Mouse (Mus musculus) layer of hippocampus, adult 18-20 months (tissue): ENCODE results near the gene Apol9b. TPM values are rescaled to one million over a fixed set of nuclear protein-coding genes. Genes with fewer than 3 reads are reported as not detected.

Experiments used
- DNase-seq, 2 experiments: peaks; one replicate each; pipeline ENCODE4 v3.0.0; 2022; ENCODE audit warnings: low spot score in 2 of 2
- total RNA-seq, 2 experiments: library from RNA; stranded (reverse); gene quantifications; 2 replicates each; pipeline ENCODE4 v1.2.3; 2021

Gene Apol9b
- total RNA-seq, 2 experiments from 2014 or later: not detected

DNA sequence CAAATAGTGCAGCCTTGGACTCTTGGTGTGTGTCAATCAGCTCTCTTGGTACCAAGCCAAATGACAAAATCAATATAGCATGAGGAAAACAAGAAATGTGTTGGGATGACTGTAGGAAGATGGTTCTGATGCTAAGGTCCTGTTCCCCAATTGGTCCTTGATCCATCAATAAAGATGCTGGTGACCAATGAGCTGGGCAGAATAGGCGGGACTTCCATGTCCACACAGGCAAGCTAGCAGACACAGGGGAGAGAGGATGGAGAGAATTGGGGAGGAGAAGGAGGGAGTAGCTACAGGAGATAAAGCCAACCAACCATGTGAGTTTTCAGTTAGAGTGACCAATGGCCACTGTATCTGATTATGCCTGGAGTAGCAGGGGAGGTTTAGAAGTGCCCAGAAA lies 17.5 kb downstream of the Apol9b start:
- DNase-seq: no peak

DNA sequence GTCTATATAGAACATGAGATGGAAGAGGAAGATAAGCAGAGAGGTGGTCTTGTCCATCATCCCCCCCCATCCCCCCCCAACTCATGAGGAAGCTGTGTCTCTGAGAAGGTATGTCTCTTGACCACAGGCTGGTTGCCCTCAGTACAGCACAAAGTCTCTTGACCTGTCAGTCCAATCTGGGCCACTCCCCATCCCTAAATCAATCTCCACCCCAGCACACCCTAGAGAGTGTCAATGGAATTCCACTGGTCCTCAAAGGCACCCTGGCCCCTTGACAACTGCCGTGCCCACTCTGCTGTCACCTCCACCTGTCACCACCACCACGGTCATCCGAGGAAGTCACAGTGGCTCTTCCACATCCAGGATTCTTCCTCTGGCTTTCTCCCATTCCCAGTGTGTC lies 19.6 kb downstream of the Apol9b start:
- DNase-seq: no peak

DNA sequence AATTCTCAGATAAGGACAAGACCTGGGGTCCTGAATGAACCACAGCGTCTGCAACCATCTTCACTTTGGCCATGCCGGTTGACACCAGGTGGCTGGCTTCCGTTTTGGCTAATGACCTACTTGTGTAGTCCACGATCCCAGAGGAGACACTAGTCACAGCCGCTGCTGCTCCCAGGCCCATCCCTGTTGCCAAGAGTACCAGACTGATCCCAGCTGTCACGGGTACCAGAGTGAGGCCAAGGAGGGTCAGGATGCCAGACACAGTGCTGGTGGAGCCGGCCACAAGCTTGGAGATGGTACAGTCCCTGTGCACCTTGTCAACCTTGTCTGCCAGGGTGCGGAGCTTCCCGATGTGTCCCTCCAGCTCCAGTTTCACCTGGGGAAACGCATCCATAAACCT lies 20.9 kb downstream of the Apol9b start:
- no peak for DNase-seq

DNA sequence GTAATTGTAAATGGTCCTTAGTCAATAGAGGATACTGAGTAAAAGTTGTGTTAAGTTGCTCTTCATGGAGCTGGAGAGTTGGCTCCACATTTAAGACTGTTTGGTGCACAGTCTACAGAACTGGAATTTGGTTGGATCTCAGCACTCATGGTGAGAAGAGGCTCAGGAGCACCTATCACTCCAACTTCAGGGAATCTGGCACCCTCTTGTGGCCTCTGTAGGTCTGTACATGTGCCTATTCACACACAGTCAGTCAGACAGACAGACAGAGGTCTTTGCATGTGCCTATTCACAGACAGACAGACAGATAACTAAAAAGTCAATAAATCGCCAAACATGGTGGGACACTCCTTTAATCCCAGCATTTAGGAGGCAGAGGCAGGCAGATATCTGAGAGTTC lies 21.6 kb downstream of the Apol9b start:
- DNase-seq: peak in 1 of 2 experiments; percentile 61

DNA sequence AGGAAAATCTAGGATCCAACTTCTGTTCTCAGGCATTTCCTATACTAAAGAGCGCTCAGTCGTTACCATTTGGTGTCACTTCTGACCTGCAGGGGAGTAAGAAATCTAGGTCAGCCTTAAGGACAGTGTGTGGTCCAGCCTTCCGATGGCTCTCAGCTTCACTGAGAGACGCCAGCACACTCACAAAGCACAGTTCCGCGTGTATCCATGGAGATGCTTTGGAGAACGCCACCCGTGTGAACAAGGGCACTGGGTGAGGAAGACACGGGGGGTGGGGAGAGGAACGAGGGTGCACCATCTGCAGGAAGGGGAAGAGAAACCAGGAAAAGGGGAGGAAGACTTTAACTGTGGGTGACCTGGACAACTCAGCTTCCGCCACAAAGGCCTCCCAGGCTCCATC lies 23.6 kb downstream of the Apol9b start:
- no peak for DNase-seq

DNA sequence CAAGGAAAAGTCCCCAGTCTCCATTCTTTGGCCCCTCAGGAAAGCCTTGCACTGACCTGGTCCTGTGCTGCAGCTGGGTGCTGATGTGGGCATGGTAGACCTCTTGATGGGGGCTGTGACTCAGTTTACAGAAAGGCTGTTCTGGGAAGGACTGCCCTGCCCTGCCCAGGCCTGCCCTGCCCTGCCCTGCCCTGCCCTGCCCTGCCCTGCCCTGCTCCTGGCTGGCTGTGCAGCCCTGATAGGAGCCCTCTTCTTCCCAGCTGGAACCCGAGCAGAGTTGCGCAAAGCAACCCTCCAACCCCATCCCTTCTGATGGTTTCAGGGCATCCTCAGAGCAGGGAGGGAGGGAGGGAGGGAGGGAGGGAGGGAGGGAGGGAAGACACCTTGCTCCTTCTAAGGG lies 26.3 kb downstream of the Apol9b start:
- no peak for DNase-seq

DNA sequence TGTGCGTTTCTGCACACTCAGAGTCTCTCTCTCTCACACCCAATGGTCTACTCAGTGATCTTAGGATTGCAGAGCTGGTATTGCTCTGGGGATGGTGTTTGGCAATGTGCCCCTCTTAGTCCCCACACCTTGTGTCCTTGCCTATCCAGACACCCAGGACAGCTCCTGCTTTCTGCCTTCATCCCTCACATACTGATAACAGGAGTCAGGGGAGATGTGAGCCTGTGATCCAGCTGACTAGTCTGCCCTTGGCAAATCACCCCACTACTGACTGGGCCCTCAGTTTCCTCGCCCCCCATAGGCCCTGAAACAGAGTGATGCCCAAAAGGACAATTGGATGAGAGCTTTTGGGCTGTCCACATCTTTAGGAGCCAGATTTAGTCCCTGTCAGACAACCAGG lies 27.2 kb downstream of the Apol9b start:
- DNase-seq: no peak

DNA sequence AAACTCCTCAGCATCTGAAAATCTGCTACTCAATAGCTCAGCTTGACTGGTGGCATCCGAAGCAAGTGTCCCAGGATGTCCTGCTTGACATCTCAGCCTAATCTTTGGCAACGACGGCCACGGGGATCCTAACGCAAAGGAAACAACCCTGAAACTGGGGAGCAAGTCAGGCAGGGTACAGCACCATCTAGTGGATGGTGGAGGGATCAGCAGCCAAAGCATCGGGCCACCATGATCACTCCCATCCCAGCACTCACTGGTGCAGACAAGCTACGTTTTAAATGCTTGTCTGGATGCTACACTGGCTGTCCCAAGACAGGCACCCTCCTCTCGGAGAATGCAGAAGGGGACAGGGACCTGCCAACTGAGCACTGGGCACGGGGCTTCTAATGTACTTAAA lies 28.0 kb downstream of the Apol9b start, which contains the start of gene Apol8:
TSS of gene Apol8 (minus strand) at position 156 of the 400 bp plus-strand sequence.
- DNase-seq: peak in 1 of 2 experiments; percentile 87

DNA sequence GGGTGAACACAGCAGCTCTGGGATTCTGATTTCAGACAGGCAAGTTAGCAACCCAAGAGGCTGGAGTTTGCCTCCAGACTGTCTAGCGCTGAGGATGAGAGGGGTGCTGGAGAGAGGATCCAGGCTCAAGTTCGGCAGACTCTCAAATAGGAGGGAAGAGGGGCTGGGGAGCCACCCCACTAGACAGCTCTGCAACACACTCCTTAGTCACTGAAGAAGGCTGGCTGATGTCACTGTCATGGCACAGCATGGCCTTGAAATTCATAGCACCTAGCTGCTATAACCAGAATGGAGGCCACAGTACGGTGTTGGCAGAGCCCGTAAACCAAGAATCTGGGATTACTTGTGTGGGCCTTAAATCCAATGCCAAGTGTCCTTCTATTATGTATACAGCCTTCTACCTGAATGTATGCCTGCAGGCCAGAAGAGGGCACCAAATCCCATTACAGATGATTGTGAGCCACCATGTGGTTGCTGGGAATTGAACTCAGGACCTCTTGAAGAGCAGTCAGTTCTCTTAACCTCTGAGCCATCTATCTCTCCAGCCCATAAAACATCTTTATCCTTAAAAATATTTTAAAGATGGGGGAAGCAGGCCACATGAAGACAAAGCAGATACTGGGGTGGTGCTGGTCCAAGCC lies 28.9 kb downstream of the Apol9b start:
- DNase-seq: no peak

DNA sequence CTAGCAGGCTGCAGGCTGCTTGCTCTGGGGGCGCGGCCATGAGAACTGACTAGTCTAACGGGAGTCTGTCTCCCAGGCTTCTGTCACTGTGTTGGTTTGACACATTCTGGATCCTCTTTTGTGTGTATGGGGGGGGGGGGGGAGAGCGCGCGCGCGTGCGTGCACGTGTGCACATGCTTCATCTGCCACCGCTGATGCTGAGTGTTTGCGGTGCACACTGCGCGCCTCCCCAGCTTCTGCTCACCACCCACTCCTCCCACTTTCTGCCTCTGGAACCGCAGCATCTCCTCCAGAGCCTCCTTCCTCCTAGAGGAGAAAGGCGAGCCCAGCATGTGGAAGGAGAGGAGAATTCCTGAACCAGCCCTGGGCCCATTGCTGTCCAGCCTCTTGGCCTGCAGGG lies 31.2 kb downstream of the Apol9b start:
- DNase-seq: no peak

DNA sequence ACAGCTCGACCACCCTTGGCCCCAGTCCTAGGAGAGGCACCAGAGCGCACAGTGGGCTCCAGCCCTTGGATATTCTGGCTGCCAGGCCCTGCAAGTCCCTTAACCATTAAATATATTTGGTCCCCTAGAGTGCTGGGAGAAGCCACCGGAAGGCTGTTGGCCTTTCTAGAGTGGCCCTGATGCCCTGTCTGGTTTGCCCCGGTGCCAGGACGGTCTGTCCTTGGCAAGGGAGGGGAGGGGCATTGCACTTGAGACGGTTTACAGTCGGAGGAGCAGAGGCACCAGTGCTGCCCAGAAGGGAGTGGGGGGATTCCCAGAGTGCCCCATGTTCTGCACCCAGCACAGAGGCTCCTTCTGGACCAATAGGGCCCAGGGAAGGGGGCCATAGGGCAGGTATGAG lies 32.2 kb downstream of the Apol9b start:
- no peak for DNase-seq

DNA sequence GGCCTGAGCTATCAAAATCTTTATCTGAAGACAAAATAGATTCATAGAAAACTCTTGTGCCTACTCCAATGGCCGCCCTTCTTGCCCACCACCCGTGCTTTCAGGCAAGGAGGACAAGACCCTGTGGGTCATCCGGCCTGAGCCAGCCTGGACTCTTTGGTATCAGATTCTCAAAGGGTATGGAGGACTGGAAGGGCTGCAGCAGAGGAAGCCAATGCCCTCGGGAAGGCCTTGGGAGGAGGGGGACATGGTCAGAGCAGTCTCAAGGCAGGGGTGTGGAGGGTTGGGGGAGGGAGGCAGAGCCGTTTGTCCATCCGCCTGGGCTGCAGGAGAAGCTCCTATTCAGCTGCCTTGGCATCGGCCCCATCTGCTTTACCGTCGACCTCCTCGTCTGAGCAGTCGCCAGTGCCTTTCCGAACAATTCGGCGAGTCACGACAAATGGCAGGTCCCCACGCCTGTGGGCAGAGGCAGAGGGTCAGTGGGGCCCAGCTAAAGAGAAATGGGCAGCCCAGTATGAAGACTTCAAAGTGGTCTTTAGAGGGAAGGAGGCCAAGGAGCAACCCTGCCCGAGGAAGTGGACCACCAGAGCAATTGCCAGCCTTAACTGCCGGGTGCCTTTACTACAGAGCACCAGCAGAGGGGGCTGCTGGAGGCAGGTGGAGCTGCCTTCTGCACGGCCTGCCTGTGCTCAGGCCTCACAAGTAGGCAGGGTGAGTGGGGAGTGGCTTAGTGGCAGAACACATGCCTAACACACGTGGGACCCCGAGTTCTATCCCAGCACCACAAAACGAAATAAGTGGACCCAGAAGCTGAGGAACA lies 32.9 kb downstream of the Apol9b start:
- peak in 1 of 2 experiments; percentile 55 for DNase-seq

DNA sequence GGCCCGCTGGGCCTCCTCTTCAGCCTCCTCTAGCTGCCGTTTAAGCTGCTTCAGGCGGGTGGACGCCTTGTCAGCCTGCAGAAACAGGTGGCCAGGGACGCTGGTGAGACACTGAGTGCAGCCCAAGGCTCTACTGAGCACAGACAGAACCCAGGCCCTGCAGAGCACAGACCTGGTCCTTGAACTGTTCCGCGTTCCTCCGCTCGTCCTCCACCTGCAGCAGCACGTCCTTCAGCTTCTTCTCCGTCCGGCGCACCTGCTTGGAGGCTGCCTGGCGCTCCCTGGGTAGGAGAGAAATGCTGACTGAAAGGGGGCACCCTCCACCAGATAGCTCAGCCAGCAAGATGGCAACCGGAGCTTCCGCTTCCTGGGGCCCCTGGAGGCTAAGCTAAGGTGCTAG lies 34.2 kb downstream of the Apol9b start:
- DNase-seq: no peak

DNA sequence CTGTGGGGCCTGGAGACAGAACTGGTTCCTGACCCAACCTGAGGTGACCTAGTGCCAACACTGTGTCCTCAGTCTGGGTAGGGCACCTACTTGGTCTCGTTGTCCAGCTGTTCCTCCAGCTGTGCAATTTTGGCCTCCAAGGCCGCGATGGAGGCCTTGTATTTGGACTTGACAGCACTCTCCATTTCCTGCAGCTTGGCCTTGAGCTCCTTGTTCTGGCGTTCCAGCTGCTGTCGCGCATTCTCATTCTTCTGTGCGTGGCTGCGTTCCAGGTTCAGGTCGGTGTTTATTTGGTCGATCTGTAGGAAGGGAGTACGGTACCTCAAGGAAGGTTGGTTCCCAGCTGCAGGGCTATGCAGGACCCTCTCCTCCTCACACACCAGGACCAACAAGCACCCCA lies 34.9 kb downstream of the Apol9b start:
- no peak for DNase-seq

DNA sequence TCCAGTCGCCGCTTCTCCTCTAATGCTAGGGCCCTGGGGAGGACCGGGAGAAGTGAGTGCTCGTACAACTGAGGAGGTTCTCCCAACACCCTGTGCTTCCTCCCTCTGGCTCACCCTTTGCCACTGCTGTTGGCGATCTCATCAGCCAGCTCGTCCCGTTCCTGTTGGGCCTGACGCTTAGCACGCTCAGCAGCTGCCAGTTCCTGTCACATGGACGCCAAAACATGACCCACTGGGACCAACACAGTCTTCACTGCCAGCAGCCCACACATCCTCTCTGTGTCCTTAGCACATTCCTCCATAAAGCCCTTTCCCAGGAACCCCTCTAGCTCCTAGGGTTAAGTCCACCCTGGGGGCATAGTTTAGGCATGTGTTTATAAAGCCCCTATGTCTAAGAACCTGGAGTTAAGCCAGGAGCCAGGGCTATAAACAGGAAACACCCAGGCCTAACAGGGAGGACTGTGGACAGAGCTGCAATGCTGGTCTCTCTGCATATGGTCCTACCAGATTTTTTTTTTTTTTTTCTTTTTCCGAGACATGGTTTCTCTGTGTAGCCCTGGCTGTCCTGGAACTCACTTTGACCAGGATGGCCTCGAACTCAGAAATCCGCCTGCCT lies 35.7 kb downstream of the Apol9b start:
- DNase-seq: no peak

DNA sequence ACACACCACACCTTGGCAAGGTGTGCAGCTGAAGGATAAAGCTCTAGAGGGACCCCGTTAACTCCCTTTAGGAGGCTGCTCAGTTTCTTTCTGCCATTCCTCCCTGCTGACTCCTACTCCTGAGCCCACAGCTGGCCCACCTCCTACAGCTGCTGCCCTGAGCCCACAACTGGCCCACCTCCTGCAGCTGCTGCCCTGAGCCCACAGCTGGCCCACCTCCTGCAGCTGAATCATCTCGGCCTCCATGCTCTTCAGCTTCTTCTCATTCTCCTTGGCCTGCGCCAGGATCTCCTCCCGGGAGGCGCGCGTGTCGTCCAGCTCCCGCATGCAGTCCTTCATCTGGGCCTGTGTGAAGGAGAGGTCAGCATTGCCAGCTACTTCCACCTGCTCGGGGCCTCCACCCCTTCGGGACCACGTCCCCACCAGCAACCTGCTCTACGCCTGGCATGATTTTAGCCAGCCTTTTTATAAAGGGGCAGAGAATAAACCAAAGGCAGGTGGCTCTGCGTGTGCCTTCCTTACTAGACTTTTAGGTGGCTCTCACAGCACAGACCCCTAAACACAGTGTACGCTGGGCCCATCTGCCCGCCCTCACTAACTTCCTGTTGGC lies 36.8 kb downstream of the Apol9b start:
- DNase-seq: no peak

DNA sequence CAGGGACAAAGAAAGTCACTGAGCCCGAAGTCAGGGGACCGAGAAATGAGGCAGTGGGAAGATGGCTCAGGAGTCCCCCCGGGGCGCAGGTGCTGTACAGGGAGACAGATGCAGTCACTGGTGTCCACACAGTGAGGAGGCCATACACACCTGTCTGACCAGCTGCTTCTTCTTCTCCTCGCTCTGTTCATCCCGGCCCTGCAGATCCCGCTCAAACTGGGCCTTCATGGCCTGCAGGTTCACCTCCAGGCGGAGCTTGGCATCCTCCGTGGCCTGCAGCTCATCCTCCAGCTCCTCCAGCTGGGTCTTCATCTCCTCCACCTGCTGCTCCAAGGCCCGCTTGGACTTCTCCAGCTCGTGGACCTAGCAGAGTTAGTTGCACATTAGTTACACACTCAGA lies 38.1 kb downstream of the Apol9b start:
- no peak for DNase-seq

DNA sequence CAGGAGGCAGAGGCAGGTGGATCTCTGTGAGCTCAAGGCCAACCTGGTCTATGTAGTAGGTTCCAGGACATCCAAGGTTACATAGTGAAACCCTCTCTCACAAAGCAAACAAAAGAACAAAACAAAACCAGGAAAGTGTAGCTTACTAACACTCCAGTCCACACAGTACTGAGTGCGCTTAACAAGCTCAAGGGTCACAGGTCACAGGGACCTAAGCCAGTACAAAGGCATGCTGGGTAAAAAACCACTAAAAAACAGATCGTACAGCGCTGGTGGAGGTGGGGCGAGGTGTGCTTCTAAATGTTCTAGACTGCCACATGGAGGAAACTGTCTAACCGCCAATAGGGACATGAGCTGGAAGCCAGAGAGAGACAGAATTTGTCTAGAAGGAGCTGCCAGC lies 41.5 kb downstream of the Apol9b start:
- DNase-seq: no peak

DNA sequence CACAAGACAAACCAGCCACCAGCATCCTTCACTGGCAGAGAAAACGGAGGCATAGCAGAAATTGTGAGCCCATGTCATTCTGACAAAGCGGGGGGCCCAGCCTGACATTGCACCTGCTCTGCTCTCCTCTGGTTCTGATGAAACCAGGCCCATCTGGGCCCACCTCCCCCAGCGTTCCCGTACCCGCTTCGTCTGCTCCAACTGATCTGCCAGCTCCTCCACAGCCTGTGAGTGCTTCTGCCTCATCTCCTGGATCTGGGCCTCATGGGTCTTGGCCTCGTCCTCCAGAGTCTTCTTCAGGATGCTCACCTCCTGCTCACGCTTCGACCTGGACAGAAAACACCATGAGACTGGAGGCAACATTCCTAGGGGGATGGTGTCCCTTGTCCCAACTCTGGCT lies 42.1 kb downstream of the Apol9b start:
- DNase-seq: peak; percentile 59 to 76

DNA sequence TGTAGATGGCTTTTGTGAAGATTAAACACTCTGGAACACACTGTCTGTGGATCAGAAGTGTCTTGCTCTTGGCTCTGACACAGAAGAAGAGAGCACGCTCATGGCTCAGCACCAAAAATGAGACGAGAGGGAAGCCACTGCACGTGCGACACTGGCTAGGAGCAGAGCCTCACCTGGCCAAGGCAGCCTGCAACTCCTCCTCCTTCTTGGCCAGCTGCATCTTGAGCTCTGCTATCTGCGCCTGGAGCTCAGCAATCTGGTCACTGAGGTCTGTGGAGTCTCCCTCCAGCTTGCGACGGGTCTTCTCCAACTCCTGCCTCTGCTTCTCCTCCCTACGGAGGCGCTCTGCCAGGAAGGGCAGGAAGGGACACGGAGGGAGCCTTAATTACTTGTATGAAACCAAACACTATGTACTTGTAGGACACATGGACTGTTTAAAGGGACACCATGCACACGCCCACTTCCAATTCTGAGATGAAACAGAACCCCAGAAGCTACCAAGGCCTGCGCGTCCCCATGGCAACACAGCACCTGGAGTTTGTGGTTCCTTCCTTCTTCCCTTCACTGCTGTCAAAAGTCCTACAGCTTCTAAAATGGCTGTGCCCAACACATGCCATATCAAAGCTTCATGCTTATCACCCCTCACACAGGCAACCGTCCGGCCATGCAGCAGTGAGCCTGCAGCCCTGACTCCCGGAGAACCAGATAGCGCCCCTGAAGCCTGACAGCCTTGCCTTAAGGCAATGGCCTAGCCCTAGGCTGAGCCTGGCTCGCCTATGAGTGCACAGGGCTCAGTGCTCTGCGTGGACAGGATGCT lies 44.5 kb downstream of the Apol9b start:
- DNase-seq: peak in 1 of 2 experiments; percentile 53

DNA sequence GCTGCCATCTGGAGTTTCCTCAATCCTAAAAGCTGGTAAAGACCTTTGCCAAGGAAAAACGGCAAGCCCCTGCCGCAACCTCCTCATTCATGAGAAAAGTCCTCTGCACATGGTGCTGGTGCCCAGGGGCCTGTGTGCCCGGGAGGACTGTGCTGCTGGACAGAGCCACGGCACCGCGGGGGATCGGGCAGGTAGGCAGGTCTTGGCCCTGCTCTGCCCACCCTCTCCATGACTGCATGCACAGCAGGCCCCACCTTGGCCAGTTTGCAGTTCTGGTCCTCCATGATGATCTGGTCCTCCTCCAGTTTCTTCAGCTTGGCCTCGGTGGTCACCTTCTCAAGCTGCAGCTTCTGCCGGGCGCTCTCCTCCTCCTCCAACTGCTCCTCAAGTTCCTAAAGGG lies 45.5 kb downstream of the Apol9b start:
- no peak for DNase-seq
